Mouse (Mus musculus) neural tube, embryonic 11.5 days (tissue): Measurements from ENCODE around the gene Prr15l. TPM values are rescaled to one million over a fixed set of nuclear protein-coding genes. Genes with fewer than 3 reads are reported as not detected.
A peak's percentile ranks its signal among the peaks of the same experiment; 100 is the strongest.

Experiments used
- ATAC-seq: fragments of 200-750 bp; cut with Nextera tagmentation; 2 replicates; pipeline ENCODE4 v1.8.0; 2017; ENCODE audit warnings: moderate number of reproducible peaks, mild to moderate bottlenecking, moderate TSS enrichment, moderate library complexity; ENCODE audit not compliant: insufficient read depth, low FRiP score, low TSS enrichment
- DNase-seq: peaks from one replicate; pipeline ENCODE4 v3.0.0-alpha.2; 2015; ENCODE audit warnings: low spot score
- H3K27ac ChIP-seq: fragments of 300-500 bp; sonication (generic); 2 replicates; pipeline ENCODE4 v1.5.1; 2014; ENCODE audit warnings: low read depth, mild to moderate bottlenecking, low read length
- H3K27me3 ChIP-seq: fragments of 300-500 bp; sonication (generic); 2 replicates; pipeline ENCODE4 v1.6.1; 2014; ENCODE audit warnings: mild to moderate bottlenecking, low read length, mixed read lengths; ENCODE audit not compliant: control insufficient read depth, insufficient read depth
- H3K36me3 ChIP-seq: fragments of 300-500 bp; sonication (generic); 2 replicates; pipeline ENCODE4 v1.6.1; 2014; ENCODE audit warnings: mild to moderate bottlenecking, low read length, moderate library complexity, mixed read lengths; ENCODE audit not compliant: control insufficient read depth, insufficient read depth
- H3K4me1 ChIP-seq: fragments of 300-500 bp; sonication (generic); 2 replicates; pipeline ENCODE4 v1.6.1; 2014; ENCODE audit warnings: low read length, mixed read lengths; ENCODE audit not compliant: control insufficient read depth, insufficient read depth
- H3K4me2 ChIP-seq: fragments of 300-500 bp; sonication (generic); 2 replicates; pipeline ENCODE4 v1.6.1; 2014; ENCODE audit warnings: low read depth, mild to moderate bottlenecking, moderate library complexity
- H3K4me3 ChIP-seq: fragments of 300-500 bp; sonication (generic); 2 replicates; pipeline ENCODE4 v1.5.1; 2014; ENCODE audit warnings: low read depth, low read length
- H3K9ac ChIP-seq: fragments of 300-500 bp; sonication (generic); 2 replicates; pipeline ENCODE4 v1.6.1; 2014; ENCODE audit warnings: mild to moderate bottlenecking, low read length
- H3K9me3 ChIP-seq: fragments of 300-500 bp; sonication (generic); 2 replicates; pipeline ENCODE4 v1.6.1; 2016; ENCODE audit warnings: low read length; ENCODE audit not compliant: control insufficient read depth
- WGBS: fragments of 180-500 bp; shearing (Covaris S2); extraction: QIAGEN DNeasy Blood & Tissue Kit; methylation state at CpG from one replicate; pipeline ENCODE4 v1.1.7; 2014; 5-methylcytosine and 5-hydroxymethylcytosine counted together
- polyA plus RNA-seq: library from polyadenylated mRNA; unstranded; fragments of >200 nt; fragmentation: Nextera tagmentation; extraction: Ambion mirVana; gene quantifications from 2 replicates; pipeline ENCODE4 v1.2.1, GENCODE M21; 2014

Prr15l gene
- polyA plus RNA-seq: 0.57 and 0.78 TPM in 2 replicates

DNA sequence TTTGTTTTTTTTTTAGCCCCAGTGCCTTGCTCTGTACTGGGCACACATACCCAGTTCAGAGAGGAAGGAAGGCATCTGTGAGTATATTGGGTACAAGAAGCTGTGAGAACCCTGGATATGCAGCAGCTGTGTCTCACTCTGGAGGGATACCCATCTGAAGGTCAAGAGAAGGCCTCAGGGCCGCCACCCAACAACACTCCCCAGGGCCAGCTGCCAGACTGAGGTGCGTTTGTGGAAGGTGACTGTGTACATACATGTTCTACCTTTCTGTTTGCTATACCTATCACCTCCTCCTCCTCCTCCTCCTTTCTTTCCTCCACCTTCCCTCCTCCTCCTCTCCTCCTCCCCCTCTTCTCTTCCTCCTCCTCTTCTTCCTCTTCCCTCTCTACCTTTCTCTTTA lies at the start of gene Prr15l:
Gene Prr15l (plus strand): TSS at position 17 of the 400 bp plus-strand sequence.
- Histone ChIP-seq H3K9me3 (no peaks in the 10 kb centered on the region), H3K4me1 (no peaks in the 10 kb centered on the region), H3K4me3 (no peak within 1 kb of the TSS), H3K27ac (no peak within 1 kb of the TSS), H3K27me3 (peaks cover 6% of the 10 kb centered on the region; the same call in 1 of the 2 replicates), H3K36me3 (no peaks in the 10 kb centered on the region), H3K4me2 (no peak within 1 kb of the TSS), H3K9ac (no peak within 1 kb of the TSS)
- DNase-seq (no peak), ATAC-seq (no peak)
- 66% methylated on average over 2 of the region's 2 CpGs for WGBS

DNA sequence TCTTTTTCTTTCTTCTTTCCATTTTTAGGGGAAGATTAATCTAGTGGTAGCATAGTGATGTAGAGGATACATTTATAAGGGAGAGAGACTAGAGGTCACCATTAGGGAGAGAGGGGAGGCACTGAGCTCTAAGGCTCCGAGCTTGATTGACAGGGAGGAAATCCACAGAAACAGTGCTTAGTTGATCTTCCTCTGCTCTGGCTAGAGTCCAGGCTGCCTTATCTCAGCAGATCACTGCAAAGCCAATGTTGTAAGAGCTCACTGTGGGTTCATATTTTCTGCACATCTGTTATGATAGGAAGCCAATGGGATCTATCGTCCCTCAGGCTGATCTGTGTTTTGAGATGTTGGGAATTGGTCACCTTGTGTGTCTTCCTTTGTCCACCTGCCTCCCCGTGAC lies 49.2 kb upstream of the Prr15l start:
- Histone ChIP-seq H3K4me1 (peaks cover 45% of the 10 kb centered on the region), H3K36me3 (no peaks in the 10 kb centered on the region), H3K4me3 (no peak overlapping the region), H3K9ac (no peak overlapping the region), H3K9me3 (no peaks in the 10 kb centered on the region), H3K27me3 (no peaks in the 10 kb centered on the region), H3K4me2 (no peak overlapping the region), H3K27ac (peak overlapping the region; percentile 100)
- no peak for ATAC-seq
- no peak for DNase-seq
- WGBS: 49% methylated on average over 3 of the region's 3 CpGs

DNA sequence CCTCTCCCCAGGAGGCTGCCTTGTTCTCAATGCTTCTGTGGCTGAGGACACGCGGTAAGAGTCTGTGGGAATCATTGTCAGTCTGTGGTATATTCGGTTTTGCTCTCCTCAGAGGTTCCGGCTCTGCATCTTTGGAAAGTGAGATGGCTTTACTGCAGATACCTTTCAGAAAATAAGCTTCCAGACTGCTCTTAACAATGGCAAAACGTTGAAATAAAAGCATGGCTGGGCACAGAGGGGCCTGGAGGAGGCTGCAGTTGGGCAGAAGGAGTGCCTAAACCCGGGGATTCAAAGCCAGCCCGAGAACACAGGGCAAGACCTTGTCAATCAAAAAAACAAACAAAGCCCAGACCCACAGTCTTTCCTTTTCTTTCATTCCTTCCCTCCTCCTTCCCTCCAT lies 48.5 kb upstream of the Prr15l start:
- DNase-seq (no peak), ATAC-seq (no peak)
- Histone ChIP-seq H3K27me3 (no peaks in the 10 kb centered on the region), H3K4me1 (peaks cover 38% of the 10 kb centered on the region), H3K27ac (peak overlapping the region; percentile 100), H3K36me3 (no peaks in the 10 kb centered on the region), H3K4me3 (no peak overlapping the region), H3K9ac (0 out of 2 replicates have a peak overlapping the region, but pooled peaks have one; percentile 32), H3K4me2 (no peak overlapping the region), H3K9me3 (no peaks in the 10 kb centered on the region)
- WGBS: 27% methylated on average over 7 of the region's 7 CpGs

DNA sequence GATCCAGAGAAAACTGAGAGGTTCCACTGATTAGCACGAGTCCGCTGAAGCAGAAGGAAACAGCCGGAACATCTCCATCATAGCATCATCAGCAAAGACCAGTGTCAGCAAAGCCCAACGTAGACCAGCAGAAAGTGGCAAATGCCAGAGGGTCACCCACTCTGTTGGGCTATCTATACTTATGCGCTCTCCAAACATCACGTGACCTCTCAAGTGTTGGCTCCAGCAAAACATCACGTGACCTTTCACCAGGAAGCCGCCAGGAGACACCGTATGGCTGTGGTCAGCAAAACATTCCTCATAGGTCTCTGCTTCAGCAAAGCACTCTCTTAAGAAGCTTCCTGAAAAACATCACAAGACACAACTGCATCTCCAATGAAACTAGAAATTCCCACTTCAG lies 47.6 kb upstream of the Prr15l start:
- H3K27ac ChIP-seq: no peak overlapping the region
- ATAC-seq (no peak), DNase-seq (no peak)
- no peaks in the 10 kb centered on the region for H3K27me3 ChIP-seq
- H3K36me3 ChIP-seq: no peaks in the 10 kb centered on the region
- H3K4me1 ChIP-seq: peaks cover 31% of the 10 kb centered on the region
- no peak overlapping the region for H3K9ac ChIP-seq
- H3K4me3 ChIP-seq: no peak overlapping the region
- no peak overlapping the region for H3K4me2 ChIP-seq
- 91% methylated on average over 9 of the region's 9 CpGs for WGBS
- H3K9me3 ChIP-seq: no peaks in the 10 kb centered on the region

DNA sequence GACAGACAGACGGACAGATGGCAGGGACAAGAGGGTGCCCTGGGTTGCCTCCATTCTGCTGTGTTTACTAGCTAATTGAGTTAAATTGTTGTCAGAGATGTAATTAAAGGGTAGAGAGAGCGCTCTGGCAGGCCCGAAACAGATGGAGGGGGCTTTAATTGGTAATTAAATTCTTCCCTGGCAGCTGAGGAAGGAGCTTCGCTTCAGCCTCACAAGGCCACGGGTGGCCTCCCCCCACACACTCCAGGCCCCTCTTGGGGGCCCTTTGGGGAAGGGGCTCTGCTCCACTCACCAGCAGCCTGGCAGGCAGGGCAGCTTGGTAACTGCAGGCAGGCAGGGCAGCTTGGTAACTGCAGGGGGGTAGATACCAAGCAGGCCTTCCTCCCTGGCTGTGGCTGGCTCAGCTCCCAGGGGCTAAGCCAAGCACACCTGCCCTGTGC lies 42.0 kb upstream of the Prr15l start:
- DNase-seq: peak; percentile 63
- no peak overlapping the region for H3K4me3 ChIP-seq
- H3K4me2 ChIP-seq: 0 out of 2 replicates have a peak overlapping the region, but pooled peaks have one; percentile 5
- H3K9me3 ChIP-seq: no peaks in the 10 kb centered on the region
- peaks cover 22% of the 10 kb centered on the region for H3K4me1 ChIP-seq
- peak; percentile 65; the same call in 1 of the 2 replicates for ATAC-seq
- 15% methylated on average over 5 of the region's 5 CpGs for WGBS
- H3K9ac ChIP-seq: peak overlapping the region; percentile 50
- H3K27ac ChIP-seq: peak overlapping the region; percentile 84
- no peaks in the 10 kb centered on the region for H3K36me3 ChIP-seq
- no peaks in the 10 kb centered on the region for H3K27me3 ChIP-seq

DNA sequence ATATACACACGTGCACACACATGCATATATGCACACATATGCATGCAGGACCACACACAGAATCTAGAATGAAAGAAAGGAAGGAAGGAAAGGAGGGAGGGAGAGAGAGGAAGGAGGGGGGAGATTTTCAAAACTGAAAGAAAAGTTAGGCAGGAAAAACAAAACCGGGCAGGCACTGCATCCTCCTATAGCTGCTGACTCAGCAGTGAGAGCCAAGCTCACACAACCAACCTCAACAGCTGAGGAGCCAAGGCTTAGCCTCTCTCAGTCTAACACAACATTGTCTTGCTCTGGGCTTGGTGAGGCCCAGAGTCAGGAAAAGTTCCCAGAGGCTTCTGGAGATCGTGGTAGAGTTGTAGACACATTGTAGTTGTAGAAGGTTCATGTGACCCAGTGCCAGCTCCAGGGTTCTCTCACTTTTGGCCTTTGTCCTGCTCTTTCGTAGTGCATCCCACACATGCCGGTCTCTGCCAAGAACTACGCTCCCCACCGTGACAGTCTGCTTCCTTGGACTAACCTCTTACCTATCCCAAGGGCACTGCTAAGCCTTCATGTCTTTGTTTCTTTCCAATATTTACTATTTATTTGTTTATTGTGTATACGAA lies 40.9 kb upstream of the Prr15l start:
- peak overlapping the region; percentile 84; the same call in 1 of the 2 replicates for H3K27ac ChIP-seq
- whole genome bisulfite sequencing: 89% methylated on average over 8 of the region's 8 CpGs
- no peaks in the 10 kb centered on the region for H3K36me3 ChIP-seq

DNA sequence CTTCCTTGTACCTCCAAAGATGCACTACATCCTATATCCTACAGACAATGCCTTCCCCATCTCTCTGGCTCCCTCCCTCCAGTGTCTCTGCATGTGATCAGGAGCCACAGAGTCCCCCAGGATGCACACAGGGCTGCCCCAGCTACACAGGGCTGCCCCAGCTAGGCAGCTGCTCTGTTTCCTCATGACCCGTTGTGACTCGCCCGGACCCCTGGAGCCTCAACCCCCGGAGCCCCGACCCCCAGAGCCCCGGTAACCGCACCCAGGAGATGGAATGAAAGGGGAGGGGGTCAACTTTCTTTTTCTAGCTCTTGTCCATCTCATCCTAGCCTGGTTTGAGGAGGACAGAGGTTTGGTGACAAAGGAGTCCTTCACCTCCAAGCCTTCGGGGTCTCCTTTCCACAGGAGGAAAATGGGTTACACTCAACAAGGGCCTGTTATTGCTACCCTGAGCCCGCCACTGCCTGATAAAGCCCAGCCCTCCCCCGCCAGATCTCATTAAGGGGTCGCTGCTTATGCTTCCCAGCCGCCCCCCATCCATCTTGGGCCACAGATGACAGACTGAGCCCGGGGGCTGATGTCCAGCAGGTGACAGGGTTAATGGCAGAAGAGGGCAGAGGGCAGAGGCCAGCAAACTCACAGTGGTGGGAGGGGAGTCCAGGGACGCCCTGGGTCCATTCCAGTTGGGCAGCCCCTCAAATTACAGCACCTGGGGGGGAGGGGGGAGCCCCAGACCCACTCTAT lies 35.9 kb upstream of the Prr15l start:
- no peak for ATAC-seq
- no peak overlapping the region for H3K9ac ChIP-seq

More for the DNA sequence above, 40.9 kb upstream of the Prr15l start:
- Histone ChIP-seq H3K4me3 (no peak overlapping the region), H3K4me1 (peaks cover 26% of the 10 kb centered on the region), H3K9me3 (no peaks in the 10 kb centered on the region), H3K4me2 (no peak overlapping the region), H3K9ac (no peak overlapping the region), H3K27me3 (no peaks in the 10 kb centered on the region)
- DNase-seq: no peak
- no peak for ATAC-seq

DNA sequence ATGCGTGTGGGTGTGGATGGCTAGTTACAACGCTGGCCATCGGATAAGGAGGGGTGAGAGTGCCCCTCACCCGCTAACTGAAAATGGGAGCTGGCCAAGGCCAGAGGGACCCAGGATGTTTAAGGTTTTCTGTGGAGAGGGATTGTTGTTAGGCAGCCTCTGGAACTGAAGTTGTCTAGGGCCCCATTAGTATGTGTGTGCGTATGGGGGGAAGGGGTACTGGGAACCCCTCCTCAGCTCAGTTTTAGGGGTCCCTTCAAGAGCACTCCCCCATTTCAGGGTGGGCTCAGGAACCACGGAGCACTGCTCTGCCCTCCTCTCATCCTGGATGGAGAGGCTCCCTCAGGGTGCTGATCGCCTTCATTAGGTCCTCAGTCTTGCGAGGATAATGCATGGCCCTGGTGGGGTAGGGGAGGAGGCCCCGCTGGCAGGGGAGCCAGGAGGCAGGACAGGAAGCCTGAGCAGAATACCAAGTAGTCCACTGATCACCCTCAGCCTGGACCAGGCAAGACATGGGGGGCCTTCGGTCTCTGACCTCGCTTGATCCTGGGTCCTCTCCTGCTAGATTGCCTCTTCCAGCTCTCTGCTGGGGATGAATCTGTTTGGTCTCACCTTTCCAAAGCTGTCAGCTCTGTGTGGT lies 34.6 kb upstream of the Prr15l start:
- Histone ChIP-seq H3K9me3 (no peaks in the 10 kb centered on the region), H3K27ac (peak overlapping the region; percentile 85), H3K4me3 (no peak overlapping the region), H3K9ac (peak overlapping the region; percentile 19; the same call in 1 of the 2 replicates), H3K4me1 (peaks cover 38% of the 10 kb centered on the region), H3K4me2 (no peak overlapping the region), H3K36me3 (no peaks in the 10 kb centered on the region), H3K27me3 (no peaks in the 10 kb centered on the region)
- DNase-seq (peak; percentile 69), ATAC-seq (peak; percentile 48; the same call in 1 of the 2 replicates)
- 52% methylated on average over 10 of the region's 11 CpGs for WGBS

More for the DNA sequence above, 35.9 kb upstream of the Prr15l start:
- H3K36me3 ChIP-seq: no peaks in the 10 kb centered on the region
- 14% methylated on average over 14 of the region's 14 CpGs for WGBS
- peak; percentile 57 for DNase-seq
- peak overlapping the region; percentile 85 for H3K27ac ChIP-seq
- H3K27me3 ChIP-seq: no peaks in the 10 kb centered on the region
- no peaks in the 10 kb centered on the region for H3K9me3 ChIP-seq
- peaks cover 36% of the 10 kb centered on the region for H3K4me1 ChIP-seq
- no peak overlapping the region for H3K4me3 ChIP-seq
- H3K4me2 ChIP-seq: no peak overlapping the region
